Mouse (Mus musculus): Measurements from ENCODE around the gene Lsm12. TPM values are rescaled to one million over a fixed set of nuclear protein-coding genes. Genes with fewer than 3 reads are reported as not detected.
A peak's percentile ranks its signal among the peaks of the same experiment; 100 is the strongest.

Lsm12 gene
- polyA plus RNA-seq, 1 experiment from 2014 or later, result 84.3 TPM

DNA sequence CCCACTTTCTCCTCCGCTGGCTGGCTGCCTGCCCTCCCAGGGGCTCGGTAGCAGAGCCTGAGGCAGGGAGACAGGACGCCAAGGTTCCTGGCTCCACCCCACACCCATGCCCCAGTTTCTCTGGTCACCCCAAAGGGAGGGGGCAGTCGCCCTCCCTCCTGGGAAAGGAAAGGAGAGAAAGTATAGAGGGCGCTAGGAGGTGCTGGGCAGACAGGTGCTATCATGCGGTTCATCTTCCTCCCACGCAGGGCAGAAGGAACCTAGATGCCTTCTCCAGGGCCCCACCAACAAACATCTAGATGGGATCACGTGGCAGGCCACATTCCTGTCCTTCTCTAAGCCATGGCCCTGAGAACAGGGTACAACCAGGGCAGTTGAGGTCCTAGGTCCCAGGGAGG is 36.9 kb upstream of the Lsm12 start:
- no peak overlapping the region for H3K4me3 ChIP-seq
- no peaks in the 10 kb centered on the region for H3K9me3 ChIP-seq (replicated peaks)
- no peaks in the 10 kb centered on the region for H3K36me3 ChIP-seq
- peaks cover 37% of the 10 kb centered on the region for H3K27me3 ChIP-seq (replicated peaks)
- 42% methylated on average over 8 of the region's 8 CpGs for WGBS (ENCODE audit: insufficient replicate concordance)
- no peak for ATAC-seq
- peaks cover 85% of the 10 kb centered on the region for H3K4me1 ChIP-seq
- no peak overlapping the region for H3K9ac ChIP-seq
- H3K4me2 ChIP-seq, result no peak overlapping the region
- no peak overlapping the region; the same call in 1 of the 2 replicates for H3K27ac ChIP-seq

DNA sequence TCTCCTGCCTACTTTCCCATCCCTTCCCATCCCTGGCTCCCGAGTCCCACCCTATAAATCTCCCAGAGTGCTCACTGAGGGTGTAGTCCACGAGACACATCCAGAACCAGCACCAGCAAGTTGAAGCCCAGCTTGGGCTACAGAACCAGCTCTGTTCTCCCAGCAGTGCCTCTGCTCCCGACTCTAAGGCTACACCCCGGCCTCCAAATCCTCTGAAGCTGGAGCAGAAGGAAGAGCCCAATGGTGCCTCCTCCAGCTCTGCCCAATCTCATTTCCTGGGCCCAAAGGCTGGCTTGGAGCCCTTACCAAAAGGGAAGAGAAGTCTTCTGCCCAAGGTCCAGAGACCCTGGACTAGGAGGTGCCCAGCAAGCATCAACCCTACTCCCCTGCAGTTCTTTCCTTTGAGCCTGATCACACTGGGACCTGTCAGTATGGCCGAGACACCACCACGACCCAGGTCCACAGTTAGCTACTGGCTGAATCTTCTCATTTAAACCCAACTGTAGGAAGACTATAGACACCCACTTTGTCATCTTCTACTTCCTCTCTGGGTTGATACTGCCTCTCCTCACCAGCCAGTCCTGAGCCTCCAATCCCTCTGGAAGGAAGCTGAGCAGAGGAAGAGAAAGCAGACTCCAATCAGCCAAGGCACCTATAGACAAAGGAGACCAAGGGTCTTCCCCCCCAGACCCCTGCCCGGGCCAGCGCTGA is 36.3 kb upstream of the Lsm12 start:
- H3K9me3 ChIP-seq (replicated peaks), result no peaks in the 10 kb centered on the region
- H3K9ac ChIP-seq, result no peak overlapping the region
- ATAC-seq, result no peak
- peaks cover 31% of the 10 kb centered on the region for H3K27me3 ChIP-seq (replicated peaks)
- H3K36me3 ChIP-seq, result no peaks in the 10 kb centered on the region
- no peak overlapping the region for H3K4me2 ChIP-seq
- H3K4me3 ChIP-seq, result no peak overlapping the region
- WGBS (ENCODE audit: insufficient replicate concordance), result 62% methylated on average over 8 of the region's 8 CpGs
- peak overlapping the region; percentile 33 for H3K27ac ChIP-seq
- peaks cover 86% of the 10 kb centered on the region for H3K4me1 ChIP-seq

DNA sequence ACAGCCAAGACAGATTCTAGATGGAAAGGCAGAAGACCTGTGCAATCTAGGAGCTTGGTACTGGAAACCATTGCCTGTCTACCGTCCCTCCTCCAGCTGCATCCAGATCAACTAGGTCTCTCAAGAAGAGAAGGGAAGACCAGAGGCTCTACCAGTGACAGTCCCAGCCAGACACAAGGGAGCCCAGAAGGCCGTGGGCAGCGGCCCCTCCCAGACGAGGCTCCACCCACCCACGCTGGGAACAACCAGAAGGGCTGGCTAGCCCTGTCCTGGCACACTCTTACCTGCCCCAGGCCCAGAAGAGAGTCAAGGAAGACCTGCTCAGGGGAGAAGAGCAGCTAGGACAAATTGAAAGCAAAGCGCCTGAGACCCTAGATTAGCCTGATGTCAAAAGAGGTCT is 35.4 kb upstream of the Lsm12 start:
- Histone ChIP-seq H3K27ac (peak overlapping the region; percentile 11; the same call in 1 of the 2 replicates), H3K4me3 (no peak overlapping the region), H3K36me3 (no peaks in the 10 kb centered on the region), H3K9ac (no peak overlapping the region), H3K9me3 (replicated peaks) (no peaks in the 10 kb centered on the region), H3K4me2 (peak overlapping the region; percentile 79), H3K4me1 (peaks cover 94% of the 10 kb centered on the region), H3K27me3 (replicated peaks) (peaks cover 22% of the 10 kb centered on the region)
- 38% methylated on average over 6 of the region's 6 CpGs for WGBS (ENCODE audit: insufficient replicate concordance)
- no peak for ATAC-seq

DNA sequence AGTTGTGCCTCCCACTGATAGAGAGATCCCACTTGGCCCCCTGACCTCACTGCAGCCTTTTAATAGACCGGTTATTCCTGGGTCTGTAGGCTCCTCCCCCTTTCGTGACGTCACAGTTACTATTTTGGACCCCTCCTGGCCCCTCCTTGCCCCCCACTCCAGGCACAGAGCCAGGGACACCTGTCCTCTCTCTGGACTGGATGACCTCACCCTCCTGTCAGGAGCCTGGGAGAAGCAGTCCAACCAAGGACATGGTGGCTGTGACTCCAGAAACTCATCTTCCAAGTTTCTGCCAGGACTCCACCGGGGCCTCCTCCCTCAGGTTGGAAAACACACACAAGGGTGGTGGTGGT is 34.9 kb upstream of the Lsm12 start:
- peak overlapping the region; percentile 65 for H3K27ac ChIP-seq
- peaks cover 17% of the 10 kb centered on the region for H3K27me3 ChIP-seq (replicated peaks)
- no peak overlapping the region for H3K9ac ChIP-seq
- no peak for ATAC-seq
- no peak overlapping the region for H3K4me3 ChIP-seq
- H3K4me1 ChIP-seq, result peaks cover 96% of the 10 kb centered on the region
- H3K36me3 ChIP-seq, result no peaks in the 10 kb centered on the region
- H3K4me2 ChIP-seq, result peak overlapping the region; percentile 79; the same call in 1 of the 2 replicates
- WGBS (ENCODE audit: insufficient replicate concordance), result 32% methylated on average over 4 of the region's 4 CpGs
- H3K9me3 ChIP-seq (replicated peaks), result no peaks in the 10 kb centered on the region

DNA sequence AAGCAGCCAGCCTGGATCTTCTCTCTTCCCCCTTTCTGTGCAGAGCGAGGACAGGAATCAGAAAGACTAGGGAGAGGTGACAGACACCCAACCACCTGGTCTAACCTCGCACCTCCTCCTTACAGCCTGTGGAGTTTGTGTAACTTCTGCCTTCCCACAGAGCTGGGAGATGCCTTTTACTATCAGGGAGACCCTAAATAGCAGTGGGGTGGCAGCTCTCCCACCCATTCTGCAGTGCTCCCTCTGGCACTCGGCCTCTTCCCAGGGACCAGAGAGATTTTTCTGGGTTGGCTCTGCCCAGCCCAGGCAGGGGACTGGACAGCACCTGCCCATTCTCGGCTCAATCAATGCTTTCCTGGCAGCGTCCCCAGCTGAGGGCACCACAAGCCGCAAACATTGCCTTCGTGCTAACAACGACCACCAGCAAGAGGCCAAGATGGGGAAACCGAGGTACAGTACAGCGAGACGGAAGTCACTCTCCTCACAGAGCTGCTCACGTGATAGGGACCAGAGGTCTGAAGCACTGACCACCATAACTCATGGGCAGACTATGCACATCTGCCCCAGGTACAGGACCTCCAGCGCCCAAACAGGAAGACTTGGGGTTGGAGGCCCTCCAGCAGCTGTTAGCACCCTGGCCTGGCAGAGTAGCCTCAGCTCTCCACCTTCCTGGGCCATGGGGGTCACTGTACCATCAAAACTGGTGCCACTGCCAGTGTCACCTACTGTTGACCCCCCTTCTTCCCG is 34.3 kb upstream of the Lsm12 start:
- Histone ChIP-seq H3K27ac (peak overlapping the region; percentile 65), H3K27me3 (replicated peaks) (peaks cover 12% of the 10 kb centered on the region), H3K9ac (peak overlapping the region; percentile 67), H3K36me3 (no peaks in the 10 kb centered on the region), H3K4me3 (peak overlapping the region; percentile 53), H3K9me3 (replicated peaks) (no peaks in the 10 kb centered on the region), H3K4me2 (peak overlapping the region; percentile 79), H3K4me1 (peaks cover 96% of the 10 kb centered on the region)
- 48% methylated on average over 13 of the region's 14 CpGs for WGBS (ENCODE audit: insufficient replicate concordance)
- ATAC-seq, result no peak

DNA sequence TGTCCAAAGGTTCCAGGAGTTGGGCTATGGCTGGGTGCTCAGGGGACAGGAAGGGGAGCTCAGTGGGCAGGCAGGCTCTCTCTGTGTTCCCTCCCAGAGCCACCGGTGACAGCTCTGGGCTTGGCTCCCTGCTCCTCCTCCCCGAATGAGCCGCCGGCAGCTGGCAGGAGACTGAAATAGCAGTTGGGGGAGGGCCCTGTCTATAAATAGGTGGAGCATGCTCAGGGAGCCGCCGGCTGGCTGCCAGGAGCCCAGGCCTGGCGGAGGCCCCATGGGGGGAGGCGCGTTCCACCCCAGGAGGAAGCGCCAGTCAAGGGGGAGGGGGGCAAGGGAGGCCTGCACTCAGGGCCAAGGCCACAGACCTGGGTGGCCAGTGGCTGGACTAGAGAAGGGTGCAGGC is 33.7 kb upstream of the Lsm12 start:
- Histone ChIP-seq H3K27me3 (replicated peaks) (0 out of 2 replicates have a peak, but pooled peaks cover 7% of the 10 kb centered on the region), H3K4me2 (peak overlapping the region; percentile 79), H3K27ac (peak overlapping the region; percentile 65), H3K9ac (peak overlapping the region; percentile 67), H3K36me3 (no peaks in the 10 kb centered on the region), H3K4me1 (peaks cover 96% of the 10 kb centered on the region), H3K4me3 (peak overlapping the region; percentile 53), H3K9me3 (replicated peaks) (no peaks in the 10 kb centered on the region)
- peak; percentile 86 for ATAC-seq
- WGBS (ENCODE audit: insufficient replicate concordance), result 0% methylated on average over 10 of the region's 10 CpGs

DNA sequence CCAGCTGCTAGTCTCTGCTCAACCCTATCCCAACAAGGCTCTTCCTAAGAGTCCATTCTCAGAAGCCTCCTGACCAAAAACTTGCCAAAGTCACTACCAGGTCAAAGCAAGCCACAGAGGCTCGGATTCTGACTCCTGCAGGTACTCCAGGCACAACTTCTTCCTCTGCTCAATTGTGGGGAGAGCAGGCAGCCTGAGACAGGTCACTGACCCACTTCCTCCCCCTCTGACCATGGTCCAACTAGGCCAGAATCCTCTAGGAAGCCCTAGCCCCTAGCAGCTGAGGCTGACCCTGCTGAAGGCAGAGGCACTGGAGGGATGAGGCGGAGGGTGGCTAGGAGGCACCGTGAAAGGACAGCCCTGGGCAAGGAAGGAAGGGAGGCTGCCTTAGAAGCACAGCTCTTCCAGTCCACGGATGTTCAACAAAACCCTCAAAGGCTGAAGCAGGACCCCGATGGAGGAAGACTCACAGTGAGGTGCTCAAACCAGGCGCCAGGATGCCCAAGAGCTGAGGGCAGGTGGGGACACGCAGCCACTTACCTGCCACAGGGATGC is 32.9 kb upstream of the Lsm12 start:
- peak overlapping the region; percentile 53 for H3K4me3 ChIP-seq
- H3K9ac ChIP-seq, result peak overlapping the region; percentile 67
- 0 out of 2 replicates have a peak, but pooled peaks cover 2% of the 10 kb centered on the region for H3K27me3 ChIP-seq (replicated peaks)
- no peaks in the 10 kb centered on the region for H3K36me3 ChIP-seq
- peaks cover 93% of the 10 kb centered on the region for H3K4me1 ChIP-seq
- no peaks in the 10 kb centered on the region for H3K9me3 ChIP-seq (replicated peaks)
- ATAC-seq, result no peak
- peak overlapping the region; percentile 79 for H3K4me2 ChIP-seq
- peak overlapping the region; percentile 65 for H3K27ac ChIP-seq
- WGBS (ENCODE audit: insufficient replicate concordance), result 38% methylated on average over 7 of the region's 7 CpGs

DNA sequence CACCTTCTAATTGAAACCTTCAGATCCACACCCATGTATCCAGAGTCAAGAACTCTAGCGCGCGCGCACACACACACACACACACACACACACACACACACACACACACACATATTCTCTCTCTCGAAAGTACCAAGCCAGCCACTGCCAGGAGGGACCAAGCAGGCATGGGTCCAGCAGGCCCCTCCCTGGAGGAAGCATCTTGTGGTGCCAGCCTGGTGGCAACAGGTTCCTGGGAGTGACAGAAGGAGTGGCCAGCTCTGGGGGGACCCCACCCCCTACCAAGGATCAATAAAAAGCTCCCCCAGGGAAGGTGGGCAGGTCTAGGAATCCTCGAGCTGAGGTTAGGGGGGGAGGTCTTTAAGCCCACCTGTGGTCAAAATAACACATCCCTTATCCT is 32.3 kb upstream of the Lsm12 start:
- H3K27me3 ChIP-seq (replicated peaks), result 0 out of 2 replicates have a peak, but pooled peaks cover 2% of the 10 kb centered on the region
- no peak for ATAC-seq
- no peak overlapping the region for H3K27ac ChIP-seq
- peak overlapping the region; percentile 53 for H3K4me3 ChIP-seq
- H3K9me3 ChIP-seq (replicated peaks), result no peaks in the 10 kb centered on the region
- 78% methylated on average over 6 of the region's 6 CpGs for WGBS (ENCODE audit: insufficient replicate concordance)
- peaks cover 88% of the 10 kb centered on the region for H3K4me1 ChIP-seq
- peak overlapping the region; percentile 79 for H3K4me2 ChIP-seq
- no peaks in the 10 kb centered on the region for H3K36me3 ChIP-seq
- H3K9ac ChIP-seq, result peak overlapping the region; percentile 67

DNA sequence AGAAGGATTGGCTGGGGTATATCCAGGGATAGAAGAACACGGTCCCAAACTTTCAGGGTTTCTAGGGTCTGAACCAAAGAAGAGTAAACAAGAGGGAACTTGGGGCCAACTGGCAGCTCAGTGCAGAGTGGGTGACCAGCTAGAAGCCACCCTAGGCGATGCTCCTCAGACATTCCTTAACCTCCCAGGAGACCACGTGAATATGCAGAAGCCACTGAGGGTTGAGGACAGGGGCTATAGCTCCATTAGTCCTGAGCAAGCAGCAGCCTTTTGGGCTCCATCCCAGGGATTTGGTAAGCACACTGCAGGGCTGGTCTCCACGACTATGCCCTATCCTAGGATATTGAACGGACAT is 31.8 kb upstream of the Lsm12 start:
- Histone ChIP-seq H3K36me3 (no peaks in the 10 kb centered on the region), H3K4me1 (peaks cover 86% of the 10 kb centered on the region), H3K27me3 (replicated peaks) (0 out of 2 replicates have a peak, but pooled peaks cover 2% of the 10 kb centered on the region), H3K4me2 (peak overlapping the region; percentile 79), H3K9me3 (replicated peaks) (no peaks in the 10 kb centered on the region), H3K9ac (no peak overlapping the region), H3K4me3 (no peak overlapping the region), H3K27ac (peak overlapping the region; percentile 47)
- ATAC-seq, result no peak
- 54% methylated on average over 5 of the region's 5 CpGs for WGBS (ENCODE audit: insufficient replicate concordance)

DNA sequence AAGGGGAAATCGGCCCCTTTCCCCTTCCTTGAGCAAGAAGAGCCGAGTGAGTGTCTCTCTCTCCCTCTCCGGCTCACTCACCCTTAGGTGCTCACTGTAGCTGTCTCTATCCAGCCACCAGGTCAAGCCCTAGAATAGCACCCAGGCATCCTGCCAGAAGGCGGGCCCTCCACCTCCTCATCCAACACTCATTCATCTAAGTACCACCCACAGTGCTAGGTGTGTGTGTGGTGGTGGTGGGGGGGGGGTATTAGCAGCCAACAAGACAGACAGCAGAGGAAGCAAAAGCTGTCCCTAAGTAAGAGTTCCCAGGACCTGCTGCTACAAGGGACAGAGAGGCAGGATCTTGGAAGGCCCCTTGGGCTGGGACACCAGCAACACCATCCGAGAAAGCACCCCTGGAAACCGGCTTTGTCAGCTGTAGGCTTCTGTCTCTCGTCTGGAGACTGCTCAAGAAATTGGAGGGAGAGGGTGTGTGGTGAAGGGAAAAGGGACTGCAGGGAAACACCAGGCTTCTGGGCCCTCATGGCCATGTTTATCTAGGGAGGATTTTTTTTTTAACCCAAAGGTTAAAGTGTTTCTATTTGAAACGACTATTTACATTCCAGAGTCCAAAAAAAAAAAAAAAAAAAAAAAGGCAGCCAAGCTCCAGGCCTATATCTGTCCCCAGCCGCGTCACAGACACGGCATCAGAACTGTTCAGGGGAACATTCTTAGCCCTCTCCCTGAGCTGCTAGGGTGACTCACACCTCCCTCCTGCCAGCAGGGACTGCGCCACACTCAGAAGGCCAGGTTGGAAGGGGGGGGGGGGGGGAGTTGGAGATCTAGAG is 31.2 kb upstream of the Lsm12 start:
- ATAC-seq, result no peak
- Histone ChIP-seq H3K27me3 (replicated peaks) (no peaks in the 10 kb centered on the region), H3K4me1 (peaks cover 87% of the 10 kb centered on the region), H3K9me3 (replicated peaks) (no peaks in the 10 kb centered on the region), H3K36me3 (no peaks in the 10 kb centered on the region), H3K4me2 (peak overlapping the region; percentile 79), H3K27ac (peak overlapping the region; percentile 68), H3K4me3 (no peak overlapping the region), H3K9ac (no peak overlapping the region)
- 44% methylated on average over 12 of the region's 12 CpGs for WGBS (ENCODE audit: insufficient replicate concordance)

DNA sequence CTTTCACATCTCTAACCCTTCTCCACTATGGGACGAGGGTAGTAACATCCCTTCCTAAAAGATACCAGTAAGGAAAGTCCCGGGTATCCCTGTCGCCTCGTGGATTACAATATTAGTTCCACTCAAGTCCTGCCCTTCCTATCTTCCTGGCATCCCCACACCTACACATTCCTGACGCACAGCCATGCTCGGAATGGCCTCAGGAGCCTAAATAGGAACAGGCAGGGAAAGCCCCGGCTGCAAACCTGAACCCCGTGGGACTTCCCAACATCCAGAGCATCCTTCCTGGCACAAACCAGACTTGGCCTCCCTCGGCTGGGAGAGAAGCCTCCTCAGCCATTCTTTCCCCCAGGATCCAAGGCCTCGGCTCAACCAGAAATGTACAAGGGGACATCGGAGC is 30.4 kb upstream of the Lsm12 start:
- Histone ChIP-seq H3K4me1 (peaks cover 83% of the 10 kb centered on the region), H3K4me3 (no peak overlapping the region), H3K27ac (peak overlapping the region; percentile 68; the same call in 1 of the 2 replicates), H3K4me2 (peak overlapping the region; percentile 38; the same call in 1 of the 2 replicates), H3K9ac (no peak overlapping the region), H3K27me3 (replicated peaks) (no peaks in the 10 kb centered on the region), H3K36me3 (no peaks in the 10 kb centered on the region), H3K9me3 (replicated peaks) (no peaks in the 10 kb centered on the region)
- WGBS (ENCODE audit: insufficient replicate concordance), result 74% methylated on average over 11 of the region's 11 CpGs
- ATAC-seq, result no peak

Measured in liver, embryonic 12.5 days (tissue).